Mouse (Mus musculus) layer of hippocampus, adult 2 months (tissue): Measurements from ENCODE around the gene Usp7. TPM values are rescaled to one million over a fixed set of nuclear protein-coding genes. Genes with fewer than 3 reads are reported as not detected.
"Not testable (repeated sequence)": the region's sequence is repeated elsewhere in the genome, so short reads cannot be mapped to it uniquely, and the experiment has no call there.

Source experiments
- DNase-seq, 2 experiments: peaks; one replicate each; pipeline ENCODE4 v3.0.0; 2022; ENCODE audit warnings: low spot score in 2 of 2
- H3K27ac ChIP-seq: fragments of 200-600 bp; 2 replicates; pipeline ENCODE4 v1.8.1; 2022
- H3K4me3 ChIP-seq: fragments of 200-600 bp; 2 replicates; pipeline ENCODE4 v1.8.1; 2022; ENCODE audit warnings: mild to moderate bottlenecking
- CTCF ChIP-seq: fragments of 200-600 bp; conservative IDR thresholded peaks from 2 replicates; pipeline ENCODE4 v1.8.1; 2022; ENCODE audit warnings: antibody characterized with exemption, mild to moderate bottlenecking, moderate library complexity
- total RNA-seq, 2 experiments: library from RNA; stranded (reverse); gene quantifications; 2 replicates each; pipeline ENCODE4 v1.2.3; 2021

The Usp7 gene
- total RNA-seq, 2 experiments from 2014 or later, result 163 to 168 TPM

GRCm38 (mm10) chr16:8738542-8739514, 53.3 kb downstream of the Usp7 start:
- no peak for TF ChIP-seq CTCF
- peak overlapping the region; percentile 76 for H3K4me3 ChIP-seq
- DNase-seq, result peak; percentile 90
- H3K27ac ChIP-seq, result peak overlapping the region; percentile 87

- peak overlapping the region; percentile 78 for H3K4me3 ChIP-seq
- DNase-seq, result no peak
- H3K27ac ChIP-seq, result peak overlapping the region; percentile 83
- no peak for TF ChIP-seq CTCF
Observed at GRCm38 (mm10) chr16:8737666-8738541, 54.2 kb downstream of the Usp7 start.

- Histone ChIP-seq H3K27ac (peak overlapping the region; percentile 83), H3K4me3 (peak overlapping the region; percentile 78)
- DNase-seq, result no peak
- TF ChIP-seq CTCF, result no peak
Observed at GRCm38 (mm10) chr16:8737341-8737665, 54.8 kb downstream of the Usp7 start.

GRCm38 (mm10) chr16:8736757-8737156, 55.4 kb downstream of the Usp7 start:
- no peak for DNase-seq
- Histone ChIP-seq H3K4me3 (peak overlapping the region; percentile 78), H3K27ac (peak overlapping the region; percentile 83; the same call in 1 of the 2 replicates)
- TF ChIP-seq CTCF, result no peak

- peak overlapping the region; percentile 78 for H3K4me3 ChIP-seq
- no peak overlapping the region for H3K27ac ChIP-seq
- DNase-seq, result no peak
- peak; percentile 41 for TF ChIP-seq CTCF
Observed at GRCm38 (mm10) chr16:8736032-8736431, 56.1 kb downstream of the Usp7 start.

- Histone ChIP-seq H3K27ac (peak overlapping the region; percentile 10; the same call in 1 of the 2 replicates), H3K4me3 (no peak overlapping the region; the same call in 1 of the 2 replicates)
- TF ChIP-seq CTCF, result no peak
- no peak for DNase-seq
Observed at GRCm38 (mm10) chr16:8734693-8735092, 57.4 kb downstream of the Usp7 start.

- H3K27ac ChIP-seq, result no peak overlapping the region
- TF ChIP-seq CTCF, result no peak
Observed at GRCm38 (mm10) chr16:8733624-8734023, 58.5 kb downstream of the Usp7 start.

GRCm38 (mm10) chr16:8732450-8732849, 59.7 kb downstream of the Usp7 start:
- 0 out of 2 replicates have a peak, but pooled peaks have one; percentile 7 for TF ChIP-seq CTCF
- H3K4me3 ChIP-seq, DNase-seq, H3K27ac ChIP-seq: not testable (repeated sequence)

More at GRCm38 (mm10) chr16:8733624-8734023, 58.5 kb downstream of the Usp7 start:
- no peak overlapping the region for H3K4me3 ChIP-seq
- DNase-seq, result no peak

GRCm38 (mm10) chr16:8731630-8732029, 60.5 kb downstream of the Usp7 start:
- DNase-seq, result no peak
- H3K4me3 ChIP-seq, result no peak overlapping the region
- no peak overlapping the region for H3K27ac ChIP-seq
- TF ChIP-seq CTCF, result no peak

- no peak for TF ChIP-seq CTCF
- Histone ChIP-seq H3K4me3 (no peak overlapping the region), H3K27ac (no peak overlapping the region)
- DNase-seq, result no peak
Observed at GRCm38 (mm10) chr16:8728111-8728748, 63.9 kb downstream of the Usp7 start.

- DNase-seq, result no peak
- no peak overlapping the region for H3K27ac ChIP-seq
- H3K4me3 ChIP-seq, result no peak overlapping the region
- no peak for TF ChIP-seq CTCF
Observed at GRCm38 (mm10) chr16:8725807-8726206, 66.3 kb downstream of the Usp7 start.

- DNase-seq, result no peak
- no peak for TF ChIP-seq CTCF
- H3K27ac ChIP-seq, result 0 out of 2 replicates have a peak overlapping the region, but pooled peaks have one; percentile 14
- H3K4me3 ChIP-seq, result no peak overlapping the region
Observed at GRCm38 (mm10) chr16:8724031-8724430, 68.1 kb downstream of the Usp7 start.

GRCm38 (mm10) chr16:8720447-8720846, 71.7 kb downstream of the Usp7 start:
- no peak for TF ChIP-seq CTCF
- no peak overlapping the region for H3K27ac ChIP-seq
- no peak for DNase-seq
- no peak overlapping the region for H3K4me3 ChIP-seq
